Mouse (Mus musculus) right cerebral cortex, postnatal 36 days (tissue): ENCODE data around the gene Lrrc42.
A peak's percentile ranks its signal among the peaks of the same experiment; 100 is the strongest.

ENCODE experiments used
- DNase-seq, 2 experiments: peaks; one replicate each; pipeline ENCODE4 v3.0.0; 2022; ENCODE audit warnings: low spot score in 2 of 2, mixed read lengths in 1 of 2

Lrrc42 gene

GRCm38 (mm10) chr4:107253125-107254091 lies at the start of gene Lrrc42, which contains the start of gene Hspb11:
Lrrc42 (minus strand) TSS chr4:107253532.
Hspb11 (plus strand) TSS chr4:107253593.
- peak; percentile 90 to 93 for DNase-seq

- DNase-seq = no peak
These were observed 49.5 kb upstream of the Lrrc42 start for GRCm38 (mm10) chr4:107302832-107303231.

DNA sequence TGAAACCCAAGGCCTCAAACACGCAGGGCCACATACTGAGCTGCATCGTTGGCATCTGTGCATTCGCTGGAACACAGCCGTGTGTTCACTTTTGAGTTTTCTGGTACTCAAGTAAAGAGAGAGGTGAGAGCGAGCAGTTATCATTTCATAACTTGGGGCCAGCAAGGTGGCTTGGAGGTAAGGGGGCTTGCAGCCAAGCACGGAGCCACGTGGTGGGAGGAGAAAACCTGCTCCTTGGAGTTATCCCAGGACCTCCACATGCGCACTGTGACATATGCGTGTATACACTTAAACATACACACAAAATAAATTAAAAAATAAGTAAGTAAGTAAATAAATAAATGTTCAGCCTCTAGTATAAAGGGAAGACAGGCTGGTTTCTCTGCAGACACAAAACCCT lies 48.9 kb upstream of the Lrrc42 start:
- no peak for DNase-seq

- no peak for DNase-seq
These were observed 47.7 kb upstream of the Lrrc42 start for GRCm38 (mm10) chr4:107300902-107301555.

DNA sequence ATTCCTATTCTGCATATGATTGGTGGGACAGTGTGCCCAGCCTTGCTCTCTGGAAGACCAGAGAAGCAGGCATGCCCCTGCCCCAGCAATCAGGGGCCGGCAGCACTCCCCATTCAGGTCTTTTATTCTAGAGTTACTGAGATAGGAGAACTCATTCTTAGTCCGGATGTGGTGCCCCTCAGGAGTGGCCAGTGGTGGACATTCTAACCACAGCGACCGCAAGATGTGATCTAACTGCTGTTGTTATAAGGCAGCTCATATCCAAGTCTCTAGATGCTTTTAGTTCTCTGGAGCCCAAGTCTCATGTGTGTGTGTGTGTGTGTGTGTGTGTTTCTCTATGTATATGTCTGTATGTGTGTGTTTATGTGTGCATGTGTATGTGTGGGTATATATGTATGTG lies 47.0 kb upstream of the Lrrc42 start:
- DNase-seq = no peak

DNA sequence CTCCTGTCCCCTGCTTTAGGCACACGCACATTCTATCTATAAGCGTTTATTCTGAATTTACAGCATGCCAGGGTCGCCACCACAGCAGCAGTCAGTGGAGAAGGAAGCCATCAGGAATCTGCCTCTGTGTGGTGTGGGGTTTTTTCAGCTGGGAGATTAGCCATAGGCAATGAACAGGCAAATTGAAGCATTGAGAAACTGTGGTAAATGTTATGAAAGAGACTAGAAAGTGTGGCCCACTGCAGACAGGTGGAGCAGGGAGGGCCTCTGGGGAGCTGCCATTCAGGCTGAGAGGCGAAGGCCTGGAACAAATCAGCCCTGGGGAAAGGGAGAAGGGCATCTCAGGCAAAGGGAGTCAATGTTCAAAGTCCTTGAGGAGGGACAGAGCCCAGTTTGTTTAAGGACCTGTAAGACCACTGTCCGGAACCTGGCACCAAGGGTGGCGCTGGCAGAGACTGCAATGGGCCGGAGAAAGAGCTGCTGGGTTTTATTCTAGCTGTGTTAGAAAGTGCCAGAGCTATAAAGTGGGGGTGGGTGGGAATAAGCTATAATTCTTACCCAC lies 46.5 kb upstream of the Lrrc42 start:
- DNase-seq = no peak

- DNase-seq = no peak
These were observed 44.8 kb upstream of the Lrrc42 start for GRCm38 (mm10) chr4:107298071-107298606.

GRCm38 (mm10) chr4:107292273-107292662 lies 38.9 kb upstream of the Lrrc42 start:
- DNase-seq = no peak

GRCm38 (mm10) chr4:107291611-107292272 lies 38.4 kb upstream of the Lrrc42 start:
- no peak for DNase-seq

DNA sequence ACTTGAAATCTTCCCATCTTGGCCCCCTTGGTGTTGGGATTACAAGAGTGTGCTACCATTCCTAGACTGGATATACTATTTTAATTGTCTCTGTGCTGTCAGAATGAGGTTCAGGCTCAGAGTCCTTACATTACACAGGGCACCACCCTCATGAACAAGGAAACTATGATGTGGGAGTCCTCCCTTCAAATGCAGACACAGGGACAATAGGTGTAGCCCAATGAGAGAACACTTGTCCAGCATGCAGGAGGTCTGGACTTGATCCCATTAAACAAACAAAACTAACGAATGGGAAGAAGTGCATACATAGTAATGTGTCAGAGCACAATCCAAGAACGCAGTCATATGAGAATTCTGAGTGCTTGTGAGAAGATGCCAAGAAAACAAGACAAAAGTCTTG lies 34.2 kb upstream of the Lrrc42 start:
- DNase-seq = no peak

DNA sequence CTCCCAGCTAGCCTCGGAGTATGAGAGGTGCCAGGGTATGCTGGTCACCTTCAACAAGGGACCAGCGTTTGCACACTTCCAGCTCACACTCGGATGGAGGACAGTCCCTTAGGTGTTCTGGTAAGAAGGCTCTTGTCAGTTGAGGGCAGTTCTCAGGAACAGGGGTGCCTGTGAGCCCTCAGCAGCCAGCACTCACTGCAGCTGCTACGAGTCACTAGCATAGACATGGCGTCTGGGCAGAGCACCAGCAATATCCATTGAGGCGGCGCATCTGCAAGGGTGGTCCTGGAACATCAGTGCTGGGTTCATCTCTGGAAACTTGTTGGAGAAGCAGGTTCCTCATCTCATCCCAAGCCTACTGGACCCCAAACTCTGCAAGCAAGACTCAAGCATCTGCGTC lies 33.1 kb upstream of the Lrrc42 start:
- no peak for DNase-seq

GRCm38 (mm10) chr4:107285446-107286200 lies 32.3 kb upstream of the Lrrc42 start:
- no peak for DNase-seq

DNA sequence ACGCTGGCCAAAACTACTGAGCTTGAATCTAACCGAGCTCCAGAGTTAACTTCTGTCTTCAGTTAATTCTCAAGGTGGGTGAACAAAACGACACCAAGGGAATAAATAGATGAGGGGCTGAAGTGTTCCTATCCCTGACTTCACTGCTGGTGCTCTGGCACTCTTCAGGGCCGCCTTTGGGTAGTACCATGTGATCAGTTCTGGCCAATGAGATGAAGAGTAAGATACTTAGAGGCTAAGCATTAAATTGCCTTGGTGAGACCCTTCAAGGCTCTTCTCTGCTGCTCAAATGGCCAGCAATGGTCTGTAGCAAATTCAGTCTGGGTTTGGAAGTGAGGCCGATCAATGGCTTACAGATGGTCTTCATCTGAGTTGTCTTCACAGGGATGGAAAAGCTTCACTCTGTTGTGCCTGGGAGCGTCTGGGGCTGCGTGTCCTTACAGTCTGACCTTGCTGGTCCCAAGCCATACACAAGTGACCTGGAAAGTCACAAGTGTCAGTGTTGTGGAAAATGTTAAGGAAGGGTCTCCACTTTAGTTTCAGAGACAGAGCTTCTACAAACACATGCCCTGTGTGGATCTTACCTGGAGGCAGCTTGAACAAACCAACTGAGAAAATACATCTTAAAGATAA lies 27.6 kb upstream of the Lrrc42 start:
- no peak for DNase-seq

- no peak for DNase-seq
These were observed 24.9 kb upstream of the Lrrc42 start for GRCm38 (mm10) chr4:107278188-107278707.

DNA sequence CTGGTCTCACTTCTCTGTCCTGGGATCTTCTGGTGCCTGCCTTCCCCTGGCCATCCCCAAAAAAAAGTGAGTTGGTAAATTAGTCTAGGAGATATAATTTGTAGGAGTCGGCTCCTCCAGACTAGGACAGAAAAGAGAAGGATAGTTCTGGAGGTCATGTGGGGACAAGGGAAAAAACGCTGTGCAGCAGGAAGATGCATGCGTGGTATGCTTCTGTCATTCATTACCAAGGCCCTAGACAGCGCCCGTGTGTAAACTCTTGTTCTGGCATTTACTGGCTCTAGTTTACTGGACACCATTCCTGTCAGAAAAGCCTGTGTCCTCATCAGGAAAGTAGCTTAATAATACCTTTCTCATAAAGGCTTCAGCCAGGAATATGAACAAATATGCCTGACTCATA lies 21.2 kb upstream of the Lrrc42 start:
- no peak for DNase-seq

GRCm38 (mm10) chr4:107273683-107274082 lies 20.4 kb upstream of the Lrrc42 start:
- no peak for DNase-seq

- no peak for DNase-seq
These were observed 6.7 kb upstream of the Lrrc42 start for GRCm38 (mm10) chr4:107260001-107260400.

GRCm38 (mm10) chr4:107254414-107254813 lies 1.1 kb upstream of the Lrrc42 start:
- DNase-seq = no peak

DNA sequence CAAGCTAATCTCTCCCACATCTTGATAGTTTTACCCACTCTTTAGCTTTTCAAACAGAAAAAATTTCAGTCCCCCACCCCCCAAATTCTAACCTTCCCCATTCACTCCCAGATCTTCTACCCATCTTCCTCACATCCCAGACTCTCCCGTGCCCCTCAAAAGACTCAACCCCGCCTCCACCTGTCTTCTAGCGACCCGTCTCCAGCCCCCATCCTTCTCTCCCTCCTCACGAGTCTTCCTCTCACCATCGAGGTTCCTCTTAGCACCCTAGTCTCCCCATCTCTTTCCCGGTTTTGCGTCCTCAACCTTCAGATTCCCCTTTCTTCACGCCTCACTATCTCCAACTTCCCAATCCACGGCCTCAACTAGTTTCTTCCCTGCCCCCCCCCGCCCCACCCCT lies 810 bp downstream of the Lrrc42 start:
- DNase-seq = no peak

GRCm38 (mm10) chr4:107250494-107250893 lies 2.8 kb downstream of the Lrrc42 start:
- no peak for DNase-seq
